Mouse (Mus musculus) activated CD4-positive, CD25-positive, alpha-beta regulatory T cell (primary cell): ENCODE data around the gene Exog. TPM values are rescaled to one million over a fixed set of nuclear protein-coding genes. Genes with fewer than 3 reads are reported as not detected.

ENCODE experiments used
- polyA plus RNA-seq, 2 experiments: library from polyadenylated mRNA; unstranded; fragments of 100-300 nt; shearing (Covaris generic); gene quantifications; one replicate each; pipeline ENCODE4 v1.2.1; 2017

Gene Exog
- polyA plus RNA-seq: 10 to 100 TPM; 13.3 to 14.3 TPM

DNA sequence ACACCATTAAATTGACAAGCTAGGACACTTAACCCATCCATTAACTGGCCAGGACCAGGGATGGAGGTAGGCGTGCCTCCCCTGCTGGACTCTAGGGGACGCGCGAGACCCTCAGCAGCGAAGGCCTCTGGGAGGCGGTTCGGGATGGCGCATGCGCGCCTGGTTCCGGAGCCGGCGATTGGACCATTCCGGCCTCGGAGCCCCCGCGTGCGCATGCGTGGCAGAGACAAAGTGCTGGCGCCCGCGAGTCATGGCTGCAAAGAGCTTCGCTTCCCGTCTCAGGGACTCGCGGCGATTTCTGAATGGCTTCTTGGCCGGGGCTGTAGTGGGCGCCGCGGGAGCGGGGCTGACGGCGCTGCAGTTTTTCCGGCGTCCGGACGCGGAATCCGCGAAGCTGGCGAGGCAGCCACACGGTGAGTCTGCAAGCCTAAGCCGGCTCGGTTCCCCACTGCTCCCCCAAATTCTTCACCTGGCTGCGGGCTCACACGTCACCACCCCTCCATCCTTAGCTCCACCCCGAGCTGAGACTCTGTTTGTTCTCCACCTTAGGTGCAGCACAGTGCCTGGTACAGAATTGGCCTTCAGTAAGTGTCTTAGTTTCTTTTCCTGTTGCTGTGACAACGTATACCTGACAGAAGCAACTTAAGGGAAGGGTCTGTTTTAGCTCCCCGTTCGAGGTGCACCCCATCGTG, at the start of gene Exog:
Gene Exog, plus strand, starts transcription at position 206 of the 692 bp plus-strand sequence.

DNA sequence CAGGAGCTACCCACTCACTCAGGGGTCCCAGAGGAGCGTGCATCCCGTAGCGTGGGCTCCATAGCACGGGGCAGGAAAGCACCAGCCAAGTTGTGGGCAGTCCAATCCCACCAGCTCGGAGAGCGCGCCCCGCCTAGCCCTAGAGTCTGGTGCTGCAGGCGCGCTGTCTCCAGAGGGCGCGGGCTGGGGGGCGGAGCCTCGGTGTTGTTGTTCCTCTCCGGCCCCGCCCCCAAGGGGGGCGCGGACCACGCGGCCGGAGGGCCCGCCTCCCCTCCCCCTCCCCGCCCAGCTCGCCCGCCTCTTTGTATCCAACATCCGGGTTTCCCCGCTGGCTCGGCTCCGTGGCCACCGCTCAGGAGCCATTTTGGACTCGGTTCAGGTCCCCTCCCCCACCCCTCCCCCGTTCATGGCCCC, 42.9 kb upstream of the Exog start, which contains the start of gene Acvr2b:
Gene Acvr2b, plus strand, starts transcription at position 318 of the 414 bp plus-strand sequence.

Other genes starting within 250 kb of the Exog start
- gene Slc22a13, start 235.8 kb upstream of the Exog start, polyA plus RNA-seq: under 1 TPM in 1 of 2 experiments, not detected in 1; 0.14 TPM
- 10 to 100 TPM; 20.2 to 21.6 TPM for gene Oxsr1, start 122.5 kb upstream of the Exog start, polyA plus RNA-seq
- 10 to 100 TPM; 82.3 to 97.1 TPM for gene Acaa1a, start 105.3 kb upstream of the Exog start, polyA plus RNA-seq
- gene Myd88, start 103.5 kb upstream of the Exog start, polyA plus RNA-seq: 100 to 1,000 TPM in 1 of 2 experiments, 10 to 100 TPM in 1; 93.4 to 105 TPM
- gene Xylb, start 87.6 kb upstream of the Exog start, polyA plus RNA-seq: under 1 TPM; 0.06 to 0.86 TPM
- under 1 TPM in 1 of 2 experiments, not detected in 1; 0.50 TPM for gene Slc22a14, start 79.4 kb upstream of the Exog start, polyA plus RNA-seq
- not detected for gene Acvr2b, start 42.8 kb upstream of the Exog start, polyA plus RNA-seq
- gene Scn5a, start 134.1 kb downstream of the Exog start, polyA plus RNA-seq: under 1 TPM in 1 of 2 experiments, not detected in 1; 0.02 TPM